Mouse (Mus musculus) ES-Bruce4 (cell line): ENCODE results near the gene Chka.

Experiments
- CTCF ChIP-seq: IDR thresholded peaks from one replicate; pipeline ENCODE4 v1.8.1; 2011; ENCODE audit warnings: low read depth, low read length
- EP300 ChIP-seq: IDR thresholded peaks from 2 replicates; pipeline ENCODE4 v1.6.1; 2011; ENCODE audit warnings: low read depth, low read length; ENCODE audit not compliant: insufficient read depth
- POLR2A ChIP-seq: IDR thresholded peaks from one replicate; pipeline ENCODE4 v1.8.1; 2011; ENCODE audit warnings: low read length; ENCODE audit not compliant: insufficient read depth

GRCm38 (mm10) chr19:3922661-3923371 lies 71.2 kb downstream of the Chka start:
- 0 out of 2 replicates have a peak, but pooled peaks have one; percentile 8 for TF ChIP-seq EP300
- TF ChIP-seq POLR2A = no peak
- TF ChIP-seq CTCF = no peak
